Mouse (Mus musculus) spleen, adult 2 months (tissue): ENCODE results near the gene Slc16a12. TPM values are rescaled to one million over a fixed set of nuclear protein-coding genes. Genes with fewer than 3 reads are reported as not detected.

Source experiments
- DNase-seq, 2 experiments: peaks; one replicate each; pipeline versions ENCODE4 v3.0.0 to v3.0.0-alpha.2; 2012 to 2021; ENCODE audit warnings: low spot score in 2 of 2, low read depth in 1 of 2
- H3K27ac ChIP-seq: fragments of 200-500 bp; 2 replicates; pipeline ENCODE4 v1.5.1; 2012; ENCODE audit warnings: low read length, inconsistent platforms; ENCODE audit not compliant: insufficient read depth
- H3K27me3 ChIP-seq: fragments of 200-500 bp; 2 replicates; pipeline ENCODE4 v1.6.1; 2012; ENCODE audit warnings: mild to moderate bottlenecking, moderate library complexity, low read length, inconsistent platforms; ENCODE audit not compliant: control insufficient read depth, insufficient read depth
- H3K36me3 ChIP-seq: fragments of 200-500 bp; 2 replicates; pipeline ENCODE4 v1.6.1; 2012; ENCODE audit warnings: mild to moderate bottlenecking, low read length, inconsistent platforms; ENCODE audit not compliant: control insufficient read depth, insufficient read depth
- H3K4me1 ChIP-seq: fragments of 200-500 bp; 2 replicates; pipeline ENCODE4 v1.6.1; 2011; ENCODE audit warnings: inconsistent platforms; ENCODE audit not compliant: control insufficient read depth, insufficient read depth, insufficient read length
- H3K4me3 ChIP-seq: fragments of 200-500 bp; 2 replicates; pipeline ENCODE4 v1.5.1; 2011; ENCODE audit warnings: mild to moderate bottlenecking, inconsistent platforms; ENCODE audit not compliant: insufficient read depth, insufficient read length; ENCODE audit errors: extremely low read depth
- CTCF ChIP-seq: fragments of 200-500 bp; IDR thresholded peaks from 2 replicates; pipeline ENCODE4 v1.5.1; 2011; ENCODE audit warnings: mild to moderate bottlenecking, inconsistent platforms; ENCODE audit not compliant: insufficient read depth, insufficient read length, insufficient replicate concordance; ENCODE audit errors: extremely low read depth
- POLR2A ChIP-seq: fragments of 200-500 bp; IDR thresholded peaks from 2 replicates; pipeline ENCODE4 v1.6.1; 2011; ENCODE audit warnings: low read depth, low read length, inconsistent platforms
- WGBS: fragments of 180-500 bp; shearing (Covaris S2); methylation state at CpG from one replicate; pipeline ENCODE4 v1.1.7; 2018; 5-methylcytosine and 5-hydroxymethylcytosine counted together
- polyA plus RNA-seq: library from polyadenylated mRNA; depleted of rRNA; stranded (reverse); fragments of >200 nt; gene quantifications from 2 replicates; pipeline ENCODE4 v1.2.3, GENCODE M21; 2012

The Slc16a12 gene
- polyA plus RNA-seq, 1 experiment, result 0.27 TPM

DNA sequence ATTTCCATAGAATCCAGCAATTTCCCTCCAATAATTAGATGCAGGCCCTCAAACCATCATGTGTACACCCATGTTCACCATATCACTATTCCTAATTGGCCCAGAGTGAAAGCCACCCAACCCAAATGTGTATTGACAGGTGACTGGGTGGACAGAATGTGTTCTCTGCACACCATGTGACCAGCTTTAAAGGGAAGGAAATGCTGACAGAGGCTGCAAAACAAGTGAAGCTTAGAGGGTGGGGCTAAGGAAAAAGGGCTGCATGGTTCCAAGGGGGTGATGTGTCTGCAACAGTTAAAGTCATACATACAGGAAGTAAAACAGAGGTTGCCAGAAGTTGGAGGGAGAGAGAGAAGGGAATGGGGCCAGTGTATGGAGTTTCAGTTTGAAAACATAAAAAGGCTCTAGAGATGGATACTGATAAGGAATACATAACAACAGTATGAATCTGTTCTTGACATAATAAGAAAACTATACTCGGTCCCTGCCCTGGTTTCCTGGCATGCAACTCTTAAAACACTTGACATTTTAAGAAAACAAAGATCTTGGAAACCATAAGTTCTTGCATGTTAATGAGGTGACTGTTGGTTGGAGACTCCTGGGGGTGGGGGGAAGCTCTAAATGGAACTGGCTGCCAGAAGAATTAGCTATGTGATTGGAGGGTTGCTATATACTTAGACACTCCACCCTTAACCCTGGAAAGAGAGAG, 20.7 kb downstream of the Slc16a12 start:
- no peak overlapping the region for H3K4me3 ChIP-seq
- H3K4me1 ChIP-seq, result peaks cover 10% of the 10 kb centered on the region
- H3K27ac ChIP-seq, result no peak overlapping the region
- H3K27me3 ChIP-seq, result no peaks in the 10 kb centered on the region
- H3K36me3 ChIP-seq, result no peaks in the 10 kb centered on the region
- TF ChIP-seq POLR2A (no peak), CTCF (no peak)
- peak; percentile 14 to 27 for DNase-seq
- WGBS, result 51% methylated on average over 1 of the region's 1 CpGs

- Histone ChIP-seq H3K27ac (peak overlapping the region; percentile 16; the same call in 1 of the 2 replicates), H3K4me1 (peaks cover 10% of the 10 kb centered on the region), H3K36me3 (no peaks in the 10 kb centered on the region), H3K27me3 (no peaks in the 10 kb centered on the region), H3K4me3 (no peak overlapping the region)
- WGBS, result 5% methylated on average over 5 of the region's 5 CpGs
- no peak for TF ChIP-seq CTCF
- TF ChIP-seq POLR2A, result no peak
- peak; percentile 22 to 39 for DNase-seq
These were observed 21.7 kb downstream of the Slc16a12 start for GRCm38 (mm10) chr19:34725418-34725817.

- no peaks in the 10 kb centered on the region for H3K27me3 ChIP-seq
- H3K36me3 ChIP-seq, result no peaks in the 10 kb centered on the region
- peaks cover 10% of the 10 kb centered on the region for H3K4me1 ChIP-seq
- no peak for TF ChIP-seq POLR2A
- no peak for TF ChIP-seq CTCF
- peak overlapping the region; percentile 29; the same call in 1 of the 2 replicates for H3K27ac ChIP-seq
- DNase-seq, result no peak
- 75% methylated on average over 4 of the region's 4 CpGs for WGBS
- H3K4me3 ChIP-seq, result no peak overlapping the region
These were observed 22.5 kb downstream of the Slc16a12 start for GRCm38 (mm10) chr19:34724598-34724997.

DNA sequence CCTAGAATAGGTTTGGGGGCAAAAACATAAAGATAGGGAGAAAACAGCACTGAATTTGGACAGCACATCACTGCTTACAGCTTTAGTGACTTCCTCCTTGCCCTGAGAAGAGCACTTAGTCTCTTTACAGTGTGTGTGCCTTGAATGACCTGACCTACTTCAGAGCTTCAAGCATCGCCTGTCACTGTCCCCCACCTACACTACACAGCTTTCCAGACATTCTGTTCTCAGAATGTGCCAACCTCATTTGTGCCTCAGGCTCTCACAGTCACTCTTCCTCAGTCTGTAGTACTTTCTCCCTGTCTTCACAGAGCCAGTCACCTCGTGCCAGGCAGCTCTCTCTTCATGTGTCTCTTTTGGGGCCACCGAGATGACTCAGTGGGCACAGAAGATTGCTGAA, 24.5 kb downstream of the Slc16a12 start:
- no peaks in the 10 kb centered on the region for H3K36me3 ChIP-seq
- H3K4me1 ChIP-seq, result peaks cover 10% of the 10 kb centered on the region
- DNase-seq, result no peak
- no peaks in the 10 kb centered on the region for H3K27me3 ChIP-seq
- 82% methylated on average over 3 of the region's 3 CpGs for WGBS
- H3K27ac ChIP-seq, result no peak overlapping the region
- TF ChIP-seq CTCF (no peak), POLR2A (no peak)
- no peak overlapping the region for H3K4me3 ChIP-seq

- no peak for DNase-seq
- Histone ChIP-seq H3K4me3 (no peak overlapping the region), H3K4me1 (no peaks in the 10 kb centered on the region), H3K27ac (no peak overlapping the region), H3K36me3 (no peaks in the 10 kb centered on the region), H3K27me3 (no peaks in the 10 kb centered on the region)
- TF ChIP-seq POLR2A (no peak), CTCF (no peak)
These were observed 27.0 kb downstream of the Slc16a12 start for GRCm38 (mm10) chr19:34720130-34720529.

- H3K27ac ChIP-seq, result no peak overlapping the region
These were observed 28.1 kb downstream of the Slc16a12 start for GRCm38 (mm10) chr19:34718963-34719362.

GRCm38 (mm10) chr19:34718478-34718877, 28.6 kb downstream of the Slc16a12 start:
- Histone ChIP-seq H3K27me3 (no peaks in the 10 kb centered on the region), H3K4me3 (no peak overlapping the region), H3K36me3 (no peaks in the 10 kb centered on the region), H3K27ac (no peak overlapping the region), H3K4me1 (no peaks in the 10 kb centered on the region)
- WGBS, result 78% methylated on average over 2 of the region's 2 CpGs
- DNase-seq, result no peak
- TF ChIP-seq CTCF (no peak), POLR2A (no peak)

More at GRCm38 (mm10) chr19:34718963-34719362, 28.1 kb downstream of the Slc16a12 start:
- no peak for DNase-seq
- Histone ChIP-seq H3K4me1 (no peaks in the 10 kb centered on the region), H3K4me3 (no peak overlapping the region), H3K36me3 (no peaks in the 10 kb centered on the region), H3K27me3 (no peaks in the 10 kb centered on the region)
- no peak for TF ChIP-seq POLR2A
- TF ChIP-seq CTCF, result no peak
- 91% methylated on average over 5 of the region's 5 CpGs for WGBS
